ENCODE assay signal across 21 mouse cellular contexts in the genomic region with DNA sequence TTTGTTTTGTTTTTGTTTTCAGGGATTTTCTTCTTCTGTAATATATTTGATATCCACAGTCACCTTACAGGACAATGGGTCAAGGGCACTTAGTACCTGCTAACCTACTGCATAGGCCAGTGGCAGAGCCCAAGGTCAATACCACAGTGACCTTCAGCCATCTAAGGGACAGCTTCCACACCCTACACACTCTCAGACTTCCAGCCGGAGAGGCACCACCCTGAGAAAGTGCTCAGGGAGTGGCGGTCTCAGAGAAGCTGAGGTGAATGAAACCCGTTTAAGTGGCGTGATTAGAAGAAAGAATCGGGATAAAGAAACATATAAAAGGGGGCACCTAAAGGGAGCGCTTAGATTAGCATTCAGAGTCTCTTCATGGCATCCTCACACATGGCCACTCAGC.
DNase-seq lines count a peak whose midpoint lies in the region.
"Had no signal": no experiment of that assay in that cellular context is flagged by ENCODE, and none has a peak within 500 bp of the region (broad histone marks: within the 10 kb centered on the region; RNA-seq: fewer than 3 reads in every experiment).

No protein-coding gene starts in this region.

- no peaks in the 10 kb centered on the region for H3K4me1 ChIP-seq in heart, embryonic 10.5 days
- H3K4me1 ChIP-seq: embryonic facial prominence, embryonic 15.5 days; forebrain, embryonic 10.5 days; forebrain, embryonic 12.5 days had no signal

- H3K36me3 ChIP-seq in heart, embryonic 10.5 days: no peaks in the 10 kb centered on the region
- H3K36me3 ChIP-seq: embryonic facial prominence, embryonic 13.5 days; embryonic facial prominence, embryonic 15.5 days; forebrain, embryonic 10.5 days; forebrain, embryonic 12.5 days; G1E had no signal

- intact Hi-C loops in heart, postnatal 10 days (cut with DNase I): no loop called here

- H3K4me3 ChIP-seq in heart, embryonic 10.5 days: no peak overlapping the region
- H3K4me3 ChIP-seq: embryonic facial prominence, embryonic 13.5 days; embryonic facial prominence, embryonic 15.5 days; erythroblast, embryonic 14.5 days; forebrain, embryonic 10.5 days; forebrain, embryonic 12.5 days had no signal

- WGBS in heart, embryonic 10.5 days: 77% methylated on average over 6 of the region's 6 CpGs

- no peaks in the 10 kb centered on the region for H3K27me3 ChIP-seq in heart, embryonic 10.5 days (ENCODE audit: insufficient read depth, poor library complexity, severe bottlenecking)
- H3K27me3 ChIP-seq: embryonic facial prominence, embryonic 13.5 days; embryonic facial prominence, embryonic 15.5 days; forebrain, embryonic 12.5 days had no signal

- peak; percentile 27 for DNase-seq in heart, embryonic 10.5 days (ENCODE audit: low spot score)
- DNase-seq in heart, postnatal 10 days: no peak
- DNase-seq in ES-CJ7 (ENCODE audit: low read depth, low spot score): peak; percentile 62
- peak; percentile 53 for DNase-seq in R1 (ENCODE audit: low read depth, low spot score)
- DNase-seq in cerebellum, postnatal 14 days: no peak
- no peak for DNase-seq in thymus, postnatal 36 days
- DNase-seq: adrenal gland, adult 8-10 months; adrenal gland, postnatal 14 days; adrenal gland, postnatal 36 days; cerebellum, adult 11-12 months; cerebellum, adult 2 months; cerebellum, adult 9-10 months; cerebellum, postnatal 10 days; cerebellum, postnatal 36 days; embryo, embryonic 11 days had no signal

- H3K9me3 ChIP-seq in heart, embryonic 10.5 days: no peaks in the 10 kb centered on the region
- H3K9me3 ChIP-seq: embryonic facial prominence, embryonic 13.5 days; embryonic facial prominence, embryonic 15.5 days; forebrain, embryonic 10.5 days; forebrain, embryonic 12.5 days; G1E had no signal

- no peak overlapping the region for H3K27ac ChIP-seq in heart, embryonic 10.5 days
- H3K27ac ChIP-seq: embryonic facial prominence, embryonic 13.5 days; embryonic facial prominence, embryonic 15.5 days; forebrain, embryonic 10.5 days; forebrain, embryonic 12.5 days had no signal

Comparison
In these comparisons a context has a peak if more than half of its experiments do, and no peak if none do; other contexts are left out.
1. DNase-seq: peak in heart, embryonic 10.5 days (single experiment), ES-CJ7 (single experiment) and R1 (single experiment); none in heart, postnatal 10 days (0 of 2), cerebellum, postnatal 14 days (0 of 2) and thymus, postnatal 36 days (0 of 2).